Mouse (Mus musculus): ENCODE measurements around the gene Slc16a4. TPM values are rescaled to one million over a fixed set of nuclear protein-coding genes. Genes with fewer than 3 reads are reported as not detected.

Gene Slc16a4
- polyA plus RNA-seq, 2 experiments from 2014 or later = 0.57 to 2.6 TPM

Other genes with a start within 250 kb of the Slc16a4 start
- under 1 TPM; 0.10 to 0.13 TPM for gene Kcna2, start 190.1 kb upstream of the Slc16a4 start, polyA plus RNA-seq (2017; shearing (Covaris generic))
- not detected for gene Kcna10, start 108.2 kb upstream of the Slc16a4 start, polyA plus RNA-seq (2017; shearing (Covaris generic))
- under 1 TPM in 1 of 2 experiments, not detected in 1; 0.90 TPM for gene Cym, start 69.5 kb upstream of the Slc16a4 start, polyA plus RNA-seq (2017; shearing (Covaris generic))
- gene A630076J17Rik, start 60.6 kb upstream of the Slc16a4 start, polyA plus RNA-seq (2017; shearing (Covaris generic)) = not detected
- gene Prok1, start 51.5 kb upstream of the Slc16a4 start, polyA plus RNA-seq (2017; shearing (Covaris generic)) = under 1 TPM; 0.15 to 0.33 TPM
- 100 to 1,000 TPM; 223 to 224 TPM for gene Lamtor5, start 12.4 kb upstream of the Slc16a4 start, polyA plus RNA-seq (2017; shearing (Covaris generic))
- gene Rbm15, start 42.4 kb downstream of the Slc16a4 start, polyA plus RNA-seq (2017; shearing (Covaris generic)) = 10 to 100 TPM; 13.2 to 19.5 TPM
- gene Kcnc4, start 168.3 kb downstream of the Slc16a4 start, polyA plus RNA-seq (2017; shearing (Covaris generic)) = not detected
- gene Slc6a17, start 226.8 kb downstream of the Slc16a4 start, polyA plus RNA-seq (2017; shearing (Covaris generic)) = not detected

Measured in activated CD4-positive, CD25-positive, alpha-beta regulatory T cell, adult 4 months (primary cell).